Mouse (Mus musculus): ENCODE measurements around the gene Gm30191. TPM values are rescaled to one million over a fixed set of nuclear protein-coding genes. Genes with fewer than 3 reads are reported as not detected.
"Not testable (repeated sequence)": the region's sequence is repeated elsewhere in the genome, so short reads cannot be mapped to it uniquely, and the experiment has no call there.

Gene Gm30191
- polyA plus RNA-seq, 1 experiment from 2014 or later: not detected

- Histone ChIP-seq H3K4me3 (replicated peaks) (no peak overlapping the region), H3K4me1 (peaks cover 10% of the 10 kb centered on the region), H3K9me3 (replicated peaks) (no peaks in the 10 kb centered on the region), H3K27me3 (replicated peaks) (0 out of 2 replicates have a peak, but pooled peaks cover 4% of the 10 kb centered on the region), H3K27ac (replicated peaks) (no peak overlapping the region), H3K36me3 (no peaks in the 10 kb centered on the region), H3K9ac (replicated peaks) (no peak overlapping the region), H3K4me2 (no peak overlapping the region)
- 75% methylated on average over 18 of the region's 18 CpGs for WGBS
- ATAC-seq (ENCODE audit: low FRiP score): no peak
Observed at GRCm38 (mm10) chr4:134293061-134293691, 46.4 kb downstream of the Gm30191 start.

GRCm38 (mm10) chr4:134293692-134294163 lies 47.0 kb downstream of the Gm30191 start:
- Histone ChIP-seq H3K4me3 (replicated peaks) (no peak overlapping the region), H3K36me3 (no peaks in the 10 kb centered on the region), H3K9ac (replicated peaks) (no peak overlapping the region), H3K27ac (replicated peaks) (no peak overlapping the region), H3K4me1 (peaks cover 5% of the 10 kb centered on the region), H3K9me3 (replicated peaks) (no peaks in the 10 kb centered on the region), H3K4me2 (no peak overlapping the region), H3K27me3 (replicated peaks) (0 out of 2 replicates have a peak, but pooled peaks cover 4% of the 10 kb centered on the region)
- ATAC-seq (ENCODE audit: low FRiP score): no peak
- 74% methylated on average over 9 of the region's 9 CpGs for WGBS

- WGBS: 85% methylated on average over 4 of the region's 4 CpGs
- not testable (repeated sequence) for H3K4me1 ChIP-seq; H3K27me3 ChIP-seq (replicated peaks); H3K4me3 ChIP-seq (replicated peaks); H3K27ac ChIP-seq (replicated peaks); H3K4me2 ChIP-seq; H3K9me3 ChIP-seq (replicated peaks); H3K36me3 ChIP-seq; ATAC-seq (ENCODE audit: low FRiP score); H3K9ac ChIP-seq (replicated peaks)
Observed at GRCm38 (mm10) chr4:134296096-134296495, 49.4 kb downstream of the Gm30191 start.

GRCm38 (mm10) chr4:134296523-134296922 lies 49.8 kb downstream of the Gm30191 start:
- 90% methylated on average over 4 of the region's 4 CpGs for whole genome bisulfite sequencing
- H3K4me2 ChIP-seq: no peak overlapping the region
- H3K4me3 ChIP-seq (replicated peaks): no peak overlapping the region
- H3K9ac ChIP-seq (replicated peaks): no peak overlapping the region
- no peaks in the 10 kb centered on the region for H3K4me1 ChIP-seq
- H3K9me3 ChIP-seq (replicated peaks): no peaks in the 10 kb centered on the region
- 0 out of 2 replicates have a peak, but pooled peaks cover 4% of the 10 kb centered on the region for H3K27me3 ChIP-seq (replicated peaks)
- H3K27ac ChIP-seq (replicated peaks): no peak overlapping the region
- H3K36me3 ChIP-seq: no peaks in the 10 kb centered on the region
- ATAC-seq (ENCODE audit: low FRiP score): no peak

- no peak for ATAC-seq (ENCODE audit: low FRiP score)
- Histone ChIP-seq H3K9me3 (replicated peaks) (no peaks in the 10 kb centered on the region), H3K27me3 (replicated peaks) (0 out of 2 replicates have a peak, but pooled peaks cover 4% of the 10 kb centered on the region), H3K4me2 (no peak overlapping the region), H3K4me1 (no peaks in the 10 kb centered on the region), H3K4me3 (replicated peaks) (no peak overlapping the region), H3K36me3 (no peaks in the 10 kb centered on the region), H3K9ac (replicated peaks) (no peak overlapping the region), H3K27ac (replicated peaks) (no peak overlapping the region)
- 83% methylated on average over 8 of the region's 8 CpGs for WGBS
Observed at GRCm38 (mm10) chr4:134297369-134297768, 50.6 kb downstream of the Gm30191 start.

- ATAC-seq (ENCODE audit: low FRiP score): no peak
- no peak overlapping the region for H3K9ac ChIP-seq (replicated peaks)
- H3K4me1 ChIP-seq: no peaks in the 10 kb centered on the region
- 80% methylated on average over 19 of the region's 19 CpGs for WGBS
- no peak overlapping the region for H3K27ac ChIP-seq (replicated peaks)
- no peaks in the 10 kb centered on the region for H3K36me3 ChIP-seq
- no peak overlapping the region for H3K4me2 ChIP-seq
- no peaks in the 10 kb centered on the region for H3K9me3 ChIP-seq (replicated peaks)
- no peak overlapping the region for H3K4me3 ChIP-seq (replicated peaks)
- H3K27me3 ChIP-seq (replicated peaks): no peaks in the 10 kb centered on the region
Observed at GRCm38 (mm10) chr4:134298626-134299497, 52.1 kb downstream of the Gm30191 start.

- H3K4me1 ChIP-seq: no peaks in the 10 kb centered on the region
- no peak overlapping the region for H3K9ac ChIP-seq (replicated peaks)
- H3K4me3 ChIP-seq (replicated peaks): no peak overlapping the region
- no peak for ATAC-seq (ENCODE audit: low FRiP score)
- H3K4me2 ChIP-seq: no peak overlapping the region
- no peaks in the 10 kb centered on the region for H3K27me3 ChIP-seq (replicated peaks)
- H3K9me3 ChIP-seq (replicated peaks): no peaks in the 10 kb centered on the region
- H3K27ac ChIP-seq (replicated peaks): no peak overlapping the region
- WGBS: 72% methylated on average over 4 of the region's 4 CpGs
- H3K36me3 ChIP-seq: no peaks in the 10 kb centered on the region
Observed at GRCm38 (mm10) chr4:134299498-134299810, 52.7 kb downstream of the Gm30191 start.

Other genes with a start within 250 kb of the Gm30191 start
- gene Dhdds, start 246.0 kb upstream of the Gm30191 start, polyA plus RNA-seq (2015; fragmentation: Nextera tagmentation; extraction: Ambion mirVana): 47.0 and 47.4 TPM in 2 replicates
- 0.19 and 0.37 TPM in 2 replicates for gene Lin28a, start 228.1 kb upstream of the Gm30191 start, polyA plus RNA-seq (2015; fragmentation: Nextera tagmentation; extraction: Ambion mirVana)
- not detected in 2 replicates for gene Zfp683, start 193.1 kb upstream of the Gm30191 start, polyA plus RNA-seq (2015; fragmentation: Nextera tagmentation; extraction: Ambion mirVana)
- gene Crybg2, start 186.1 kb upstream of the Gm30191 start, polyA plus RNA-seq (2015; fragmentation: Nextera tagmentation; extraction: Ambion mirVana): 2.5 and 3.7 TPM in 2 replicates
- gene Cd52, start 151.9 kb upstream of the Gm30191 start, polyA plus RNA-seq (2015; fragmentation: Nextera tagmentation; extraction: Ambion mirVana): 5.6 and 29.0 TPM in 2 replicates
- 16.2 and 19.4 TPM in 2 replicates for gene Ubxn11, start 144.4 kb upstream of the Gm30191 start, polyA plus RNA-seq (2015; fragmentation: Nextera tagmentation; extraction: Ambion mirVana)
- 436 and 479 TPM in 2 replicates for gene Sh3bgrl3, start 118.1 kb upstream of the Gm30191 start, polyA plus RNA-seq (2015; fragmentation: Nextera tagmentation; extraction: Ambion mirVana)
- gene Cep85, start 59.8 kb upstream of the Gm30191 start, polyA plus RNA-seq (2015; fragmentation: Nextera tagmentation; extraction: Ambion mirVana): 18.9 and 34.8 TPM in 2 replicates
- not detected in 2 replicates for gene Gm7534, start 43.9 kb upstream of the Gm30191 start, polyA plus RNA-seq (2015; fragmentation: Nextera tagmentation; extraction: Ambion mirVana)
- gene Catsper4, start 19.6 kb upstream of the Gm30191 start, polyA plus RNA-seq (2015; fragmentation: Nextera tagmentation; extraction: Ambion mirVana): not detected in 2 replicates
- gene Cnksr1, start 8.5 kb upstream of the Gm30191 start, polyA plus RNA-seq (2015; fragmentation: Nextera tagmentation; extraction: Ambion mirVana): 0.20 and 1.4 TPM in 2 replicates
- 0.42 TPM in 1 of 2 replicates, not detected in the other for gene E130218I03Rik, start 3.3 kb upstream of the Gm30191 start, polyA plus RNA-seq (2015; fragmentation: Nextera tagmentation; extraction: Ambion mirVana)
- gene Zfp593, start 1.3 kb upstream of the Gm30191 start, polyA plus RNA-seq (2015; fragmentation: Nextera tagmentation; extraction: Ambion mirVana): 13.9 and 14.8 TPM in 2 replicates
- gene Grrp1, start 7.2 kb downstream of the Gm30191 start, polyA plus RNA-seq (2015; fragmentation: Nextera tagmentation; extraction: Ambion mirVana): 14.2 and 17.0 TPM in 2 replicates
- 32.1 and 33.9 TPM in 2 replicates for gene Pdik1l, start 41.0 kb downstream of the Gm30191 start, polyA plus RNA-seq (2015; fragmentation: Nextera tagmentation; extraction: Ambion mirVana)
- 1.2 and 1.4 TPM in 2 replicates for gene Trim63, start 68.2 kb downstream of the Gm30191 start, polyA plus RNA-seq (2015; fragmentation: Nextera tagmentation; extraction: Ambion mirVana)
- 0.14 and 0.20 TPM in 2 replicates for gene Slc30a2, start 96.2 kb downstream of the Gm30191 start, polyA plus RNA-seq (2015; fragmentation: Nextera tagmentation; extraction: Ambion mirVana)
- 0.75 and 1.2 TPM in 2 replicates for gene Extl1, start 136.9 kb downstream of the Gm30191 start, polyA plus RNA-seq (2015; fragmentation: Nextera tagmentation; extraction: Ambion mirVana)
- 7.5 and 8.9 TPM in 2 replicates for gene Pafah2, start 149.4 kb downstream of the Gm30191 start, polyA plus RNA-seq (2015; fragmentation: Nextera tagmentation; extraction: Ambion mirVana)
- 4,048 and 4,915 TPM in 2 replicates for gene Stmn1, start 221.4 kb downstream of the Gm30191 start, polyA plus RNA-seq (2015; fragmentation: Nextera tagmentation; extraction: Ambion mirVana)
- gene Paqr7, start 249.8 kb downstream of the Gm30191 start, polyA plus RNA-seq (2015; fragmentation: Nextera tagmentation; extraction: Ambion mirVana): 30.5 and 35.2 TPM in 2 replicates

Measured in neural tube, embryonic 15.5 days (tissue).